Mouse (Mus musculus): ENCODE results near the gene Hist1h2ah. TPM values are rescaled to one million over a fixed set of nuclear protein-coding genes. Genes with fewer than 3 reads are reported as not detected.
A peak's percentile ranks its signal among the peaks of the same experiment; 100 is the strongest.

Hist1h2ah gene
- polyA plus RNA-seq, 1 experiment from 2014 or later, result 10.7 TPM

DNA sequence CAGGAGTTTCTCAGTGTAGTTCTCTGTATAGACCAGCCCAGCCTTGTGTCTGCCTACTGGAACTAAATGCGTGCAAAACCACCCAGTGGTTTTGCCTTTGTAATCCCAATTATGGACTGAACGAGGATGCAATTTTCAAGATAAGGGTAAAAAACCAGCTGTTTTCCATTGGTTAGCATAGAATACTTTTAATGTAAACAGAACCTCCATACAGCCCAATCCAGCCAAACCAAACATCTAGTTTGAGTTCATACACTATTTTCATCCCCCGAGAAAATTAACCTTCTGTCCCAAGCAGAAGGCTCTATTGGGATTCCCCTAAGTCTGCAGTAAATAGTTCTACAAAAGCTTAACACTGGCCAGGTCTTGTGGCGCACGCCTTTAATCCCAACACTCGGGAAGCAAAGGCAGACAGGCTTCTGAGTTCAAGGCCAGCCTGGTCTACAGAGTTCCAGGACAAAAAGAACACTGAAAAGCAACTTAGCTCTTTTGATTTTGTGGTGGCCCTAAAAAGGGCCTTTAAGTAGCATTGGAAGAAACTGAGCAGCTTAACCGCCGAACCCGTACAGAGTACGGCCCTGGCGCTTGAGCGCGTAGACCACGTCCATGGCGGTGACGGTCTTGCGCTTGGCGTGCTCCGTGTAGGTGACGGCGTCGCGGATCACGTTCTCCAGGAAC lies 5.2 kb upstream of the Hist1h2ah start:
- ATAC-seq (replicated peaks; ENCODE audit: low FRiP score), result peak; percentile 49
- Histone ChIP-seq H3K4me3 (ENCODE audit: low read depth, low read length) (peak overlapping the region; percentile 40), H3K4me2 (peak overlapping the region; percentile 71), H3K9me3 (ENCODE audit: control insufficient read depth, low read length) (no peaks in the 10 kb centered on the region), H3K4me1 (replicated peaks; ENCODE audit: control insufficient read depth, insufficient read depth, low read length) (peaks cover 22% of the 10 kb centered on the region), H3K27me3 (replicated peaks; ENCODE audit: control insufficient read depth, insufficient read depth, low read length) (no peaks in the 10 kb centered on the region), H3K36me3 (ENCODE audit: control insufficient read depth, insufficient read depth, low read length) (no peaks in the 10 kb centered on the region), H3K27ac (ENCODE audit: low read depth, low read length) (peak overlapping the region; percentile 99), H3K9ac (ENCODE audit: low read depth, low read length) (peak overlapping the region; percentile 73)
- DNase-seq (ENCODE audit: low spot score), result peak; percentile 68
- under 1% methylated on average over 17 of the region's 24 CpGs for WGBS

DNA sequence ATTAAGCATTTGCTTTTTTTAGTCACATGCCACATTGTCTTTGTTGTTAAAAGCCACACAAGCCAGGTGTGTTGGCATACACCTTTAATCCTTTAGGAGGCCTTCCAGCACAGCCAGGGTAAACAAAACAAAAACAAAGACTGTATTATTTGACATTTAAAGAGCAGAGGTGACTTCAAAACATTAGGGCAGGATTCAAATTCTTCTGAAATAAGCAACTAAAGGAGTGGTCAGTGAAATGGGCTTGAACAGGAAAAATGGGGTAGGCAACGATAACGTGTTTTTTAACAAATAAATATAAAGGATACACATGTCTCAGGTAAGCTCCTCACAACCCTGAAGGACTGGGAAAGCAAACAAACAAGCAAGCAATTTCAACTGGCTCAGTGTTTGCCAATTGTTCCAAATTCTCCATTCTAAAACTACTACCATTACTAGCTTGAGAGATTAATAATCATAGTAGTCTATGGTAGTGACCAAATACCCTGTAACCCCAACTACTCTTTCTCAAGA lies 4.6 kb upstream of the Hist1h2ah start:
- Histone ChIP-seq H3K36me3 (ENCODE audit: control insufficient read depth, insufficient read depth, low read length) (no peaks in the 10 kb centered on the region), H3K27ac (ENCODE audit: low read depth, low read length) (peak overlapping the region; percentile 99), H3K9ac (ENCODE audit: low read depth, low read length) (peak overlapping the region; percentile 73), H3K4me1 (replicated peaks; ENCODE audit: control insufficient read depth, insufficient read depth, low read length) (peaks cover 22% of the 10 kb centered on the region), H3K9me3 (ENCODE audit: control insufficient read depth, low read length) (no peaks in the 10 kb centered on the region), H3K27me3 (replicated peaks; ENCODE audit: control insufficient read depth, insufficient read depth, low read length) (no peaks in the 10 kb centered on the region), H3K4me2 (peak overlapping the region; percentile 71), H3K4me3 (ENCODE audit: low read depth, low read length) (peak overlapping the region; percentile 40)
- ATAC-seq (replicated peaks; ENCODE audit: low FRiP score), result no peak
- no peak for DNase-seq (ENCODE audit: low spot score)
- WGBS, result 5% methylated on average over 2 of the region's 2 CpGs

DNA sequence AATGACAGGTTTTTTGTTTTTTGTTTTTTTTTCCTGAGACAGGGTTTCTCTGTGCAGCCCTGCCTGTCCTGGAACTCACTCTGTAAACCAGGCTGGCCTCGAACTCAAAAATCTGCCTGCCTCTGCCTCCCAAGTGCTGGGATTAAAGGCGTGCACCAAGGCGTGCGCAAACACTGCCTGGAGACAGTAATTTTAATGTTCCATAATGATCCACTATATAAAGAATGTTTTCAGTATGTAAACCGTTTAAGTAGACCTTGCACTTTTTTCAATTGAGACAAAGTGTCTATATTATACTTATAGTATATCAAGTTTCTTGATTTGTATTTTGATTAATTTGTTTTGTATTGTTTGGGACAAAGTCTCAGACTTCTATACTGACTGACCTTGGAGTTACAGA lies 4.0 kb upstream of the Hist1h2ah start:
- H3K4me1 ChIP-seq (replicated peaks; ENCODE audit: control insufficient read depth, insufficient read depth, low read length), result peaks cover 20% of the 10 kb centered on the region
- peak overlapping the region; percentile 99 for H3K27ac ChIP-seq (ENCODE audit: low read depth, low read length)
- ATAC-seq (replicated peaks; ENCODE audit: low FRiP score), result no peak
- DNase-seq (ENCODE audit: low spot score), result no peak
- H3K27me3 ChIP-seq (replicated peaks; ENCODE audit: control insufficient read depth, insufficient read depth, low read length), result no peaks in the 10 kb centered on the region
- no peaks in the 10 kb centered on the region for H3K9me3 ChIP-seq (ENCODE audit: control insufficient read depth, low read length)
- 65% methylated on average over 5 of the region's 5 CpGs for WGBS
- H3K4me3 ChIP-seq (ENCODE audit: low read depth, low read length), result peak overlapping the region; percentile 40; the same call in 1 of the 2 replicates
- peak overlapping the region; percentile 71 for H3K4me2 ChIP-seq
- H3K9ac ChIP-seq (ENCODE audit: low read depth, low read length), result peak overlapping the region; percentile 73
- no peaks in the 10 kb centered on the region for H3K36me3 ChIP-seq (ENCODE audit: control insufficient read depth, insufficient read depth, low read length)

DNA sequence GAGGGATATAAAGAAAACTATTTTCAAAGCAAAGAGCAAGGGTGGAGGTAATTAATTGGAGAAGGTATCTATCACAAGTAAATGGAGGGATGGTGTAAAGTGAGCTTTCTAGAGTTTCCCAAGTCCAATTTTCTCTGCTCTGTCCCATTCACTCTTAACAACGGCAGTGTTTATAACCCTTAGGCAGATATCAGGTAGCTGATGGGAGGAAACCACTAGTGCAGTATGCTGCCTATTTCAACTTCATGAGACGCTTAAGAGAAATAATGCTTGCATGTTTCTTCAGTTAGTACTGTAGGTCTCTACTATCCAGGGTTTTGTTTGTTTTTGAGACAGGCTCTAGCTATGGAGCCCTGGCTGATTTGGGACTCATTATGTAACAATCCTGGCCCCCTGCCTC lies 2.0 kb upstream of the Hist1h2ah start:
- peak overlapping the region; percentile 94 for H3K27ac ChIP-seq (ENCODE audit: low read depth, low read length)
- H3K9me3 ChIP-seq (ENCODE audit: control insufficient read depth, low read length), result no peaks in the 10 kb centered on the region
- peak overlapping the region; percentile 48 for H3K9ac ChIP-seq (ENCODE audit: low read depth, low read length)
- H3K4me3 ChIP-seq (ENCODE audit: low read depth, low read length), result no peak overlapping the region
- no peaks in the 10 kb centered on the region for H3K36me3 ChIP-seq (ENCODE audit: control insufficient read depth, insufficient read depth, low read length)
- WGBS, result 57% methylated on average over 2 of the region's 2 CpGs
- no peak for ATAC-seq (replicated peaks; ENCODE audit: low FRiP score)
- no peak for DNase-seq (ENCODE audit: low spot score)
- peaks cover 20% of the 10 kb centered on the region; the same call in 1 of the 2 replicates for H3K4me1 ChIP-seq (replicated peaks; ENCODE audit: control insufficient read depth, insufficient read depth, low read length)
- peak overlapping the region; percentile 60 for H3K4me2 ChIP-seq
- no peaks in the 10 kb centered on the region for H3K27me3 ChIP-seq (replicated peaks; ENCODE audit: control insufficient read depth, insufficient read depth, low read length)

- H3K4me1 ChIP-seq (replicated peaks; ENCODE audit: control insufficient read depth, insufficient read depth, low read length), result peaks cover 20% of the 10 kb centered on the region; the same call in 1 of the 2 replicates
- H3K4me2 ChIP-seq, result peak overlapping the region; percentile 60
- peak overlapping the region; percentile 94 for H3K27ac ChIP-seq (ENCODE audit: low read depth, low read length)
- peak overlapping the region; percentile 29 for H3K4me3 ChIP-seq (ENCODE audit: low read depth, low read length)
- H3K27me3 ChIP-seq (replicated peaks; ENCODE audit: control insufficient read depth, insufficient read depth, low read length), result no peaks in the 10 kb centered on the region
- peak overlapping the region; percentile 75 for H3K9ac ChIP-seq (ENCODE audit: low read depth, low read length)
- H3K9me3 ChIP-seq (ENCODE audit: control insufficient read depth, low read length), result no peaks in the 10 kb centered on the region
- DNase-seq (ENCODE audit: low spot score) (no peak), ATAC-seq (replicated peaks; ENCODE audit: low FRiP score) (no peak)
- WGBS, result 63% methylated on average over 3 of the region's 3 CpGs
- no peaks in the 10 kb centered on the region for H3K36me3 ChIP-seq (ENCODE audit: control insufficient read depth, insufficient read depth, low read length)
Measured at GRCm38 (mm10) chr13:22036986-22037385, 1.6 kb upstream of the Hist1h2ah start.

DNA sequence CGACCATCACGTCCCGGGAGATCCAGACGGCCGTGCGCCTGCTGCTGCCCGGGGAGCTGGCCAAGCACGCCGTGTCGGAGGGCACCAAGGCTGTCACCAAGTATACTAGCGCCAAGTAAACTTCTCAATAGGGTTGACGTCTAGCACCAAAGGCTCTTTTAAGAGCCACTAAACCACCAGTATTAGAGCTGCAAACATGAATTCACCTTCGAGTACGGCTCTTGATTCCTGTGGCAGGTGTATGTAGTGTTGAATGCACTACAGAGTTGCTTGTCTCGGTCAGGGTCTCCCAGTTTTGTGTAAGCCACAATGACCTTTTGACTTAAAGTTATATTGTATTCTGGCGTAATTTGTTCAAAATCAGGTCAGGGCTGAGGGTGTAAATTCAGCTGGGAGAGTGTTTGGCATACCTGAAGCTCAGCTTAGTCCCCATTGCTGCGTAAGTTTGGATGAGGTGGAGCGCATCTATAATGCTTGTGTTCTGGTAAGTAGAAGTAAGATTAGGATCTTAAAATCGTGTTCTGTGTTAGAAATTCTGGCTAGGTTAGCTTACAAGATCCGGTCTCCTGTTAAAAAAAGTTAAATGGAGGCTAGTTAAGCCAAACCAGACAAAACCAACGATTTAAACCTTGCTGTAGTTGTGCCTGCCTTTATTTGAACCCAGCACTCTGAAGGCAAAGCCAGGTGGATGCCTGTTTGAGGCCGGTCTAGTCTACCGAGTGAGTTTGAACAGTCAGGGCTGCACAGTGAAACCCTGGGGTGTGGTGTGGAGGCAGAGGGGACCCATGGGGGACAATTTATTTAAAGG lies 985 bp upstream of the Hist1h2ah start:
- DNase-seq (ENCODE audit: low spot score) (peak; percentile 69), ATAC-seq (replicated peaks; ENCODE audit: low FRiP score) (peak; percentile 14)
- Histone ChIP-seq H3K4me2 (peak overlapping the region; percentile 60), H3K27ac (ENCODE audit: low read depth, low read length) (peak overlapping the region; percentile 94), H3K4me3 (ENCODE audit: low read depth, low read length) (peak overlapping the region; percentile 29), H3K9me3 (ENCODE audit: control insufficient read depth, low read length) (no peaks in the 10 kb centered on the region), H3K4me1 (replicated peaks; ENCODE audit: control insufficient read depth, insufficient read depth, low read length) (peaks cover 20% of the 10 kb centered on the region; the same call in 1 of the 2 replicates), H3K36me3 (ENCODE audit: control insufficient read depth, insufficient read depth, low read length) (no peaks in the 10 kb centered on the region), H3K9ac (ENCODE audit: low read depth, low read length) (peak overlapping the region; percentile 75), H3K27me3 (replicated peaks; ENCODE audit: control insufficient read depth, insufficient read depth, low read length) (no peaks in the 10 kb centered on the region)
- WGBS, result 2% methylated on average over 20 of the region's 23 CpGs

DNA sequence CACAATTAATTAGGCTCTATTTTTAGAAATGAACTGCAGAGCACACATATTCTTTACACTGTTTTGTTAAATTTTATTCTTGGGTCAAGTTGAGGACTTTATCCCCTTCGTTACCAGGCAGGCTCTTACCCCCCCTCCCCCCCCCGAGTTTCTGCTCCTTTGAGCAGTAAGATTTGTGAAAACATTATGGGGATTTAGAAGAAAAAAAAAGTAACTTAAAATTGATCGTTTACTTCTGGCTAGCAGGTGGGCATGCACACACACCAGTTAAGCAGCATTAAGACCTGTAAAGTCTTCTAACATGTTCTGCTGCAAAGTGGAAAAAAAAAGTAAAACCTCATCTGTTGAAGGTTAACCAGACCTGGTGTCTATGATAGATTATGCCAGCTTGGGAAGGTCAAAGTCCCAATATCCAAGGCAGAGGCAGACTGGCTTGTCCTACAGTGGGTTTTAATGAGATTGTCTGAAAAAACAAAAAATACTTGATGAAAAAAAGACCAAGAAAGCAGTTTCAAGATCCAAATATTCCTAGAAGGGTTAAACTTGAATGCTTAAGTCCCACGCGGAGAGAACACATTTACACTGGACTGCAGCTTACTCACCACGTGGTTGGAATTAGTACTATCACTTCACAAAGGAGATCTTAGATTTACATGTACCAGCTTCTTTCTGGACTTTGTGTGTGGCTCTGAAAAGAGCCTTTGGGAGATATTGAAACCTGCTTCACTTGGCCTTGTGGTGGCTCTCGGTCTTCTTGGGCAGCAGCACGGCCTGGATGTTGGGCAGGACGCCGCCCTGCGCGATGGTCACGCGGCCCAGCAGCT lies 713 bp downstream of the Hist1h2ah start:
- peak overlapping the region; percentile 45 for H3K4me3 ChIP-seq (ENCODE audit: low read depth, low read length)
- peak overlapping the region; percentile 89 for H3K9ac ChIP-seq (ENCODE audit: low read depth, low read length)
- H3K27me3 ChIP-seq (replicated peaks; ENCODE audit: control insufficient read depth, insufficient read depth, low read length), result no peaks in the 10 kb centered on the region
- under 1% methylated on average over 10 of the region's 14 CpGs for WGBS
- ATAC-seq (replicated peaks; ENCODE audit: low FRiP score), result no peak
- peaks cover 21% of the 10 kb centered on the region; the same call in 1 of the 2 replicates for H3K4me1 ChIP-seq (replicated peaks; ENCODE audit: control insufficient read depth, insufficient read depth, low read length)
- H3K4me2 ChIP-seq, result peak overlapping the region; percentile 80
- DNase-seq (ENCODE audit: low spot score), result no peak
- H3K36me3 ChIP-seq (ENCODE audit: control insufficient read depth, insufficient read depth, low read length), result no peaks in the 10 kb centered on the region
- no peaks in the 10 kb centered on the region for H3K9me3 ChIP-seq (ENCODE audit: control insufficient read depth, low read length)
- peak overlapping the region; percentile 94 for H3K27ac ChIP-seq (ENCODE audit: low read depth, low read length)

DNA sequence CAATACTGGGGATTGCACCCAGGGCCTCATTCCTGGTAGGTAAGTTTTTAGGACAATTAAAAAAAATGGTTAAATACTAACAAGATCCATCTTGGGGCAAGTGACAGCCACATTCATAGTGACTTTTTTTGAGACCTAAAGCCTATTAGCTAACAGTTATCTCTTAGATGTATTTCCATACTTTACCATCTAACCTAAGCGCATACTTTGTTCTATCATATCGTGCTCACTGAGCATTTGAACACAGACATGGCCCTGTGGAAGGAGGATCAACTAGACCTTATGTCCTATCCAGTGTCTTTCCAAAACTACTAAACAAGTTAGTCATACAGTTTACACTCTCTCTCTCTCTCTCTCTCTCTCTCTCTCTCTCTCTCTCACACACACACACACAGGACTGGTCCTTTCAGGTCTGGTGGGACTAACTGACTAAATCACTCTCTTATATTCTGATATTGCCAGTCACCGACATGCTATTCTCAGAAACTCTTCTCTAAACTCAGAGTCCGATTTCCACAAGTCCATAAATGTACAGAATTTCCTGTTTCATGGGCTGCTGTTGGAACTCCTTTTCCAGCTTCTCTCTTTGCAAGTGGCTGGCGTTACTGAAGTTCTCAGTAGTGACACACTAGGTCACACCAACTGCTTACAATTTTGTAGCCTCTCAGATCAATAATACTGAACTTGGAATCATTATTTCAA lies 1.5 kb downstream of the Hist1h2ah start:
- Histone ChIP-seq H3K4me1 (replicated peaks; ENCODE audit: control insufficient read depth, insufficient read depth, low read length) (peaks cover 26% of the 10 kb centered on the region), H3K36me3 (ENCODE audit: control insufficient read depth, insufficient read depth, low read length) (no peaks in the 10 kb centered on the region), H3K9me3 (ENCODE audit: control insufficient read depth, low read length) (no peaks in the 10 kb centered on the region), H3K4me3 (ENCODE audit: low read depth, low read length) (peak overlapping the region; percentile 45), H3K27ac (ENCODE audit: low read depth, low read length) (peak overlapping the region; percentile 94), H3K27me3 (replicated peaks; ENCODE audit: control insufficient read depth, insufficient read depth, low read length) (no peaks in the 10 kb centered on the region), H3K4me2 (peak overlapping the region; percentile 80), H3K9ac (ENCODE audit: low read depth, low read length) (peak overlapping the region; percentile 89)
- WGBS, result 47% methylated on average over 5 of the region's 5 CpGs
- ATAC-seq (replicated peaks; ENCODE audit: low FRiP score) (no peak), DNase-seq (ENCODE audit: low spot score) (no peak)

All from liver, embryonic 11.5 days (tissue).